Mouse (Mus musculus): ENCODE data around the gene Adcy3. TPM values are rescaled to one million over a fixed set of nuclear protein-coding genes. Genes with fewer than 3 reads are reported as not detected.

The Adcy3 gene
- polyA plus RNA-seq, 1 experiment from 2014 or later: 7.4 TPM

DNA sequence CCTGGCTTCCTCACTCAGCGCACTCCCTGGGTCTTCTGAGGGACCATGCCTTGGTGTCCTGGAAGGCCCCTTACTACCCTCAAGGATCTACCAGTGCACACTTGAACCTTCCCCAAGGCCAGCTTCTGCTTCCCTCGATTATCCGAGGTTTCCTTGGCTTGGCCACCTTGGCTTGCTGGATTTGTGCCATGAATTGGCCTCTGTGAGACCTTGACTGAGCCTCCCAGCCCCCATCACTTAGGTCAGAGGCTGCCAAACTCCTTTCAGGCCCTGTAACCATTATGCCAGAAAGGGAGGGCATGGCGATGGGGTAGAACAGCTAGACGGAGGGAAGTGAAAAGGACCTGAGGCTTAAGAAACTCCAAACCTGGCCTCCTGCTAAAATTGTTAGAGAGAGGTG is 36.7 kb downstream of the Adcy3 start:
- H3K4me1 ChIP-seq (ENCODE audit: control insufficient read depth, insufficient read depth, low read length): no peaks in the 10 kb centered on the region
- no peak for ATAC-seq (ENCODE audit: low FRiP score, low TSS enrichment)
- WGBS: 89% methylated on average over 5 of the region's 5 CpGs
- no peak overlapping the region for H3K27ac ChIP-seq (ENCODE audit: low read depth, low read length)
- no peaks in the 10 kb centered on the region for H3K36me3 ChIP-seq (ENCODE audit: control insufficient read depth, insufficient read depth, low read length)
- no peaks in the 10 kb centered on the region for H3K9me3 ChIP-seq (ENCODE audit: control insufficient read depth, low read length)
- no peak overlapping the region for H3K4me2 ChIP-seq (replicated peaks; ENCODE audit: low read depth, low read length)
- no peak overlapping the region for H3K9ac ChIP-seq (ENCODE audit: low read depth, low read length)
- no peak overlapping the region for H3K4me3 ChIP-seq (ENCODE audit: low read length)
- H3K27me3 ChIP-seq (ENCODE audit: control insufficient read depth, insufficient read depth, low read length): no peaks in the 10 kb centered on the region

- Histone ChIP-seq H3K9ac (ENCODE audit: low read depth, low read length) (no peak overlapping the region), H3K4me1 (ENCODE audit: control insufficient read depth, insufficient read depth, low read length) (no peaks in the 10 kb centered on the region), H3K4me2 (replicated peaks; ENCODE audit: low read depth, low read length) (no peak overlapping the region), H3K9me3 (ENCODE audit: control insufficient read depth, low read length) (no peaks in the 10 kb centered on the region), H3K36me3 (ENCODE audit: control insufficient read depth, insufficient read depth, low read length) (no peaks in the 10 kb centered on the region), H3K27ac (ENCODE audit: low read depth, low read length) (no peak overlapping the region), H3K4me3 (ENCODE audit: low read length) (no peak overlapping the region), H3K27me3 (ENCODE audit: control insufficient read depth, insufficient read depth, low read length) (no peaks in the 10 kb centered on the region)
- 84% methylated on average over 15 of the region's 15 CpGs for WGBS
- ATAC-seq (ENCODE audit: low FRiP score, low TSS enrichment): no peak
Measured at GRCm38 (mm10) chr12:4173108-4173790, 40.3 kb downstream of the Adcy3 start.

- WGBS: 56% methylated on average over 5 of the region's 5 CpGs
- Histone ChIP-seq H3K27me3 (ENCODE audit: control insufficient read depth, insufficient read depth, low read length) (no peaks in the 10 kb centered on the region), H3K36me3 (ENCODE audit: control insufficient read depth, insufficient read depth, low read length) (no peaks in the 10 kb centered on the region), H3K9ac (ENCODE audit: low read depth, low read length) (no peak overlapping the region), H3K9me3 (ENCODE audit: control insufficient read depth, low read length) (no peaks in the 10 kb centered on the region), H3K4me2 (replicated peaks; ENCODE audit: low read depth, low read length) (no peak overlapping the region), H3K4me3 (ENCODE audit: low read length) (no peak overlapping the region), H3K4me1 (ENCODE audit: control insufficient read depth, insufficient read depth, low read length) (0 out of 2 replicates have a peak, but pooled peaks cover 4% of the 10 kb centered on the region), H3K27ac (ENCODE audit: low read depth, low read length) (no peak overlapping the region)
- ATAC-seq (ENCODE audit: low FRiP score, low TSS enrichment): no peak
Measured at GRCm38 (mm10) chr12:4178839-4179238, 45.9 kb downstream of the Adcy3 start.

DNA sequence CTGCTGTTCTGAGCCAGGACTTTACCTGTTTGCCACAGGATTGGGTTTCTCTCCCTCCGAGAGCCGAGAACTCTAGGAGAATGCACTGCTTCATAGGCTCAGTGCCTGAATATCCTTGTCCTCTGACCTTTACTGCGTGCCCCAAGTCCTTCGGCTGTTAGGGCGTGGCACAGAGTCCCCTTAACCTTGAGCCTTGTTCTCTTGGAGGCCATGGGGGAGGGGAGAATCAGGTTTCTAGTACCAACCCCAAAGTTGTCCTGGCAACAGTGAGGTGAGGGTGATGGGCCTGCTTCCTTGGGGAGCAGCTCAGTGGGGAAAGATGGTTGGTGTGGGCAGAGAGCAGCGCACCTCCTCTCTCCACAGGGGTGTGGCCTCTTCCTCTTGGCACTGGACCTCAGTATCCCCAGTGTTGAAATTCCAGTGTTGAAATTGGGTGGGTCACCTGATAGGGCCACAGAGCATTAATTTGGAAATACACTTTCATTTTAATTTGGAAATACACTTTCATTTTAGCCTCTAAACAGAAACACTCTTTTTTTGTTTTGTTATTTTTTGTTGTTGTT is 46.8 kb downstream of the Adcy3 start:
- WGBS: 72% methylated on average over 6 of the region's 6 CpGs
- H3K4me1 ChIP-seq (ENCODE audit: control insufficient read depth, insufficient read depth, low read length): peaks cover 10% of the 10 kb centered on the region; the same call in 1 of the 2 replicates
- no peak overlapping the region for H3K4me2 ChIP-seq (replicated peaks; ENCODE audit: low read depth, low read length)
- no peak overlapping the region for H3K27ac ChIP-seq (ENCODE audit: low read depth, low read length)
- ATAC-seq (ENCODE audit: low FRiP score, low TSS enrichment): no peak
- H3K4me3 ChIP-seq (ENCODE audit: low read length): no peak overlapping the region
- no peaks in the 10 kb centered on the region for H3K36me3 ChIP-seq (ENCODE audit: control insufficient read depth, insufficient read depth, low read length)
- H3K27me3 ChIP-seq (ENCODE audit: control insufficient read depth, insufficient read depth, low read length): no peaks in the 10 kb centered on the region
- H3K9me3 ChIP-seq (ENCODE audit: control insufficient read depth, low read length): no peaks in the 10 kb centered on the region
- H3K9ac ChIP-seq (ENCODE audit: low read depth, low read length): no peak overlapping the region

DNA sequence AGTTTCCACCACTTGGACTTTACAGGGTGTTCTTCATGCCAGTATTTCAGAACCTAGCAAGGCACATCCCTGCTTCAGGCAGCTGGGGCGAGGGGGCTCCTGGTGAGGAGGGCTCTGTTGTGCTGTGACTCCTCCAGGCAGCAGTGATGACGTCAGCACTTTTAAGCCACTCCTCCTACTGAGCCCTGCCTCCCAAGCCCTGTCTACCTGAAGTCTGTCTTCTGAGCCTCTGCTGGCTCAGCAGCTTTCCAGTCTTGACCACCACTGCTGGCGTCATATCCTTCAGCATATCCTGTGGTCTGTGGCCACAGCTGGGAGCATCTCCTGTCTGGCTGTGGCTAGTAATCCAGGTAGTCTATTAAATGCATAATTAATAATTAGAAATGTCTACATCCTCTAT is 47.6 kb downstream of the Adcy3 start:
- H3K9me3 ChIP-seq (ENCODE audit: control insufficient read depth, low read length): no peaks in the 10 kb centered on the region
- H3K27ac ChIP-seq (ENCODE audit: low read depth, low read length): no peak overlapping the region
- no peak for ATAC-seq (ENCODE audit: low FRiP score, low TSS enrichment)
- H3K27me3 ChIP-seq (ENCODE audit: control insufficient read depth, insufficient read depth, low read length): no peaks in the 10 kb centered on the region
- no peaks in the 10 kb centered on the region for H3K36me3 ChIP-seq (ENCODE audit: control insufficient read depth, insufficient read depth, low read length)
- no peak overlapping the region for H3K4me2 ChIP-seq (replicated peaks; ENCODE audit: low read depth, low read length)
- peaks cover 10% of the 10 kb centered on the region; the same call in 1 of the 2 replicates for H3K4me1 ChIP-seq (ENCODE audit: control insufficient read depth, insufficient read depth, low read length)
- no peak overlapping the region for H3K4me3 ChIP-seq (ENCODE audit: low read length)
- no peak overlapping the region for H3K9ac ChIP-seq (ENCODE audit: low read depth, low read length)
- 48% methylated on average over 3 of the region's 3 CpGs for WGBS

DNA sequence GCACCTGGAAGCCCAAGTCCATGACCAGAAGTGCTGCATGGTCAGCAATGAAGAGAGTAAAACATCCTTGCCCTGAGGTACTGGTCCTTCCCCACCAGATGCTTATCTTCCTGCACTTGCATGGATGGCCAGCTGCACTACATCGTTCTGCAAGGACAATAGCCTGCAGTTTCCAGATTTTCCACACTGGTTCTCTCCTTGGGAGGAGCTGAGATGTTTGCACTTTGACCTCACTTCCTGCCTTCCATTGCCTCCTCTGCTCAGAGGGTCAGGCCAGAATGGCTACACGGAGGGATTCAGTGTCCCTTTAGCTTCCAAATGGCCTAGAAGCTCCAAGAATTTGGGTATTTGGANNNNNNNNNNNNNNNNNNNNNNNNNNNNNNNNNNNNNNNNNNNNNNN is 51.7 kb downstream of the Adcy3 start:
- Histone ChIP-seq H3K4me1 (ENCODE audit: control insufficient read depth, insufficient read depth, low read length) (peaks cover 16% of the 10 kb centered on the region), H3K4me3 (ENCODE audit: low read length) (no peak overlapping the region), H3K36me3 (ENCODE audit: control insufficient read depth, insufficient read depth, low read length) (no peaks in the 10 kb centered on the region), H3K9ac (ENCODE audit: low read depth, low read length) (no peak overlapping the region), H3K9me3 (ENCODE audit: control insufficient read depth, low read length) (no peaks in the 10 kb centered on the region), H3K4me2 (replicated peaks; ENCODE audit: low read depth, low read length) (no peak overlapping the region), H3K27ac (ENCODE audit: low read depth, low read length) (no peak overlapping the region), H3K27me3 (ENCODE audit: control insufficient read depth, insufficient read depth, low read length) (no peaks in the 10 kb centered on the region)
- ATAC-seq (ENCODE audit: low FRiP score, low TSS enrichment): no peak
- 17% methylated on average over 2 of the region's 2 CpGs for WGBS

GRCm38 (mm10) chr12:4188171-4189059 is 55.5 kb downstream of the Adcy3 start:
- Histone ChIP-seq H3K4me2 (replicated peaks; ENCODE audit: low read depth, low read length) (no peak overlapping the region), H3K4me1 (ENCODE audit: control insufficient read depth, insufficient read depth, low read length) (peaks cover 24% of the 10 kb centered on the region), H3K27ac (ENCODE audit: low read depth, low read length) (peak overlapping the region; percentile 59; the same call in 1 of the 2 replicates), H3K9ac (ENCODE audit: low read depth, low read length) (no peak overlapping the region), H3K9me3 (ENCODE audit: control insufficient read depth, low read length) (no peaks in the 10 kb centered on the region), H3K27me3 (ENCODE audit: control insufficient read depth, insufficient read depth, low read length) (no peaks in the 10 kb centered on the region), H3K4me3 (ENCODE audit: low read length) (no peak overlapping the region), H3K36me3 (ENCODE audit: control insufficient read depth, insufficient read depth, low read length) (no peaks in the 10 kb centered on the region)
- WGBS: 34% methylated on average over 14 of the region's 14 CpGs
- ATAC-seq (ENCODE audit: low FRiP score, low TSS enrichment): peak; percentile 58

DNA sequence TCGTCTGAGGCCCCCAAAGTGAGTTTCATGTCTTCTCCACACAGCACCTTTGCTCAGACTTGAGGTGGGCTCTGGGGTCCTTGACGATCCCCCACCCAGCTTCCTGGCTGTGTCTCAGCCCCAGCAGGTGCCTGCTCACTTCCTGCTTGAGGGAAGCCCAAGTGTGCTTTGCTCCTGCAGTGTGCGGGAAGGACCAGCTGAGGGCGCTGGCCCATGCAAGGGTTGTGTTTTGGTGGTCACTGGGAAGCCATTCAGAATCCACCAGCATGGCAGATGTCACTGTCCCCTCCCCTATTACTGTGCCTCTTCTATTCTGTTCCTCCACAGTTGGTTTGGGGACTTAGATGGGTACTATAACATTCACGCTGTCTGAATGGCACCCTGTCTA is 56.2 kb downstream of the Adcy3 start:
- no peak overlapping the region for H3K9ac ChIP-seq (ENCODE audit: low read depth, low read length)
- WGBS: 42% methylated on average over 5 of the region's 5 CpGs
- peaks cover 26% of the 10 kb centered on the region for H3K4me1 ChIP-seq (ENCODE audit: control insufficient read depth, insufficient read depth, low read length)
- no peak for ATAC-seq (ENCODE audit: low FRiP score, low TSS enrichment)
- no peak overlapping the region for H3K27ac ChIP-seq (ENCODE audit: low read depth, low read length)
- H3K36me3 ChIP-seq (ENCODE audit: control insufficient read depth, insufficient read depth, low read length): no peaks in the 10 kb centered on the region
- no peak overlapping the region for H3K4me3 ChIP-seq (ENCODE audit: low read length)
- H3K4me2 ChIP-seq (replicated peaks; ENCODE audit: low read depth, low read length): no peak overlapping the region
- H3K27me3 ChIP-seq (ENCODE audit: control insufficient read depth, insufficient read depth, low read length): no peaks in the 10 kb centered on the region
- no peaks in the 10 kb centered on the region for H3K9me3 ChIP-seq (ENCODE audit: control insufficient read depth, low read length)

DNA sequence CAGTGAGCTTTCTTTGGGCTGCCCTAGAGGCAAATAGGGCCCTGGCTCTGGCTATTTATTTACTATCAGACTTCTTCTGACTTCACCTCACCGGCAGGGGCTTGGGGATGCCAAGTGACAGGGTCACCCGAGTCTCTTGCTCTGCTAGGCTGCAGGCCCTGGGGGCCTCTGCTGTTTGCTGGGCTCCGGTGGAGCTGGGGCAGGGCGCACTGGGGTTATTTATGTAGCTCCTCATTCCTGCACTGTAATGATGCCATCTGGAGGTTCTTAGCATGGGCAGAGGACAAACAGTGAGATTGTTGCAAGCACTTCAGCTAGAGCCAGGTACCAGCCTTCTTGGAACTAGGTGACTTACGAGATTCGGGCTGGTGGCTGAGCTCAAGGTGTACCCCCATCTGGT is 59.6 kb downstream of the Adcy3 start:
- Histone ChIP-seq H3K36me3 (ENCODE audit: control insufficient read depth, insufficient read depth, low read length) (no peaks in the 10 kb centered on the region), H3K27me3 (ENCODE audit: control insufficient read depth, insufficient read depth, low read length) (no peaks in the 10 kb centered on the region), H3K27ac (ENCODE audit: low read depth, low read length) (peak overlapping the region; percentile 52; the same call in 1 of the 2 replicates), H3K9me3 (ENCODE audit: control insufficient read depth, low read length) (no peaks in the 10 kb centered on the region), H3K4me3 (ENCODE audit: low read length) (no peak overlapping the region), H3K4me1 (ENCODE audit: control insufficient read depth, insufficient read depth, low read length) (peaks cover 20% of the 10 kb centered on the region), H3K4me2 (replicated peaks; ENCODE audit: low read depth, low read length) (no peak overlapping the region), H3K9ac (ENCODE audit: low read depth, low read length) (no peak overlapping the region)
- ATAC-seq (ENCODE audit: low FRiP score, low TSS enrichment): peak; percentile 37
- WGBS: 60% methylated on average over 6 of the region's 6 CpGs

Data from kidney, embryonic 14.5 days (tissue).